Mouse (Mus musculus): ENCODE measurements around the gene Ufsp1. TPM values are rescaled to one million over a fixed set of nuclear protein-coding genes. Genes with fewer than 3 reads are reported as not detected.
"Not testable (repeated sequence)": the region's sequence is repeated elsewhere in the genome, so short reads cannot be mapped to it uniquely, and the experiment has no call there.

The Ufsp1 gene
- 10.6 and 12.2 TPM in 2 replicates for polyA plus RNA-seq (2016; fragmentation: Nextera tagmentation; extraction: Ambion mirVana)

DNA sequence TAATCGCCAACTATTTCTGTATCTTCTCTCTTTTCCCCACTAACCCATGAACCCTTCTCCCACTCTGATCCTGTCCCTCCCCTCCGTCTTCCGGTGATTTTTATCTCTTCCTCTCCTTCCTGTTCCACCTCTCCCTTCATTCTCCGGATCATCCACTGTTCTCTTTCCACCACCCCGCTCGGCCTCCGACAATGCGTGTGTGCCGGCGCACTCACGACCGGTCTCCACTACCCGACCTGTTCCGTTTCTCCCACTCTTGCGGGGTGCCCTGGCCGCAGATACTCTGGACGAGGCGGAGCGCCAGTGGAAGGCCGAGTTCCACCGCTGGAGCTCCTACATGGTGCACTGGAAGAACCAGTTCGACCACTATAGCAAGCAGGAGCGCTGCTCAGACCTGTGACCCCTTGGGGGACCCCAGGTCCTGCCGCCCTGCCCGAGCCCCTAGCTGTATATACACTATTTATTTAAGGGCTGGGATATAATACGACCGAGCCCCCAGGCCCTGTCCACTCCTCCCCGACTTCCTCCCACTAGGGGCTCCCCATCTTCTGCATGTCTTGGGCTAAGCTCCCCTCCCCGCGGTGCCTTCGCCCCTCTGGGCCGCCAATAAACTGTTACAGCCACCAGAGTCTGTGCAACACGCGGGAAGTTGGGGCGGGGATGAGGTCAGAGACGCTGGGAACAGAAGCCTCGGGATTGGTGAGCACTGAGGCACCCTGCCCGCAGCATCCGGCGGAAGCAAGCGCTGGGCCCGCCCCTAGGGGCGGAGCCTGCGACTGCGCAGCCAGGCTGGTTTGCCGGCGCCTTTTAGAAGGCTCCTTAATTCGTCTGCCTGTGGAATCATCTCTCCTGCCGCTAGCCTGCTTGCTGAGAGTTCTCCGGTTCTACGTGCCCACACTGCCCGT lies at the start of gene Ufsp1:
Gene Ufsp1 (plus strand): TSS at position 791 of the 905 bp plus-strand sequence.
- WGBS, result under 1% methylated on average over 52 of the region's 52 CpGs

GRCm38 (mm10) chr5:137263897-137264720 lies 30.3 kb upstream of the Ufsp1 start:
- DNase-seq (ENCODE audit: low spot score), result no peak
- Histone ChIP-seq H3K27ac (no peak overlapping the region), H3K4me3 (no peak overlapping the region), H3K36me3 (no peaks in the 10 kb centered on the region), H3K27me3 (ENCODE audit: insufficient read depth, poor library complexity, severe bottlenecking) (no peaks in the 10 kb centered on the region), H3K9me3 (no peaks in the 10 kb centered on the region), H3K4me1 (replicated peaks) (peaks cover 11% of the 10 kb centered on the region)
- 89% methylated on average over 14 of the region's 14 CpGs for WGBS

More for the DNA sequence above, at the start of gene Ufsp1:
- Histone ChIP-seq H3K27ac (peak within 1 kb of the TSS; percentile 94), H3K4me3 (peak within 1 kb of the TSS; percentile 73), H3K9me3 (no peaks in the 10 kb centered on the region), H3K27me3 (ENCODE audit: insufficient read depth, poor library complexity, severe bottlenecking) (peaks cover 42% of the 10 kb centered on the region), H3K36me3 (peaks cover 46% of the 10 kb centered on the region), H3K4me1 (replicated peaks) (peaks cover 54% of the 10 kb centered on the region)
- DNase-seq (ENCODE audit: low spot score), result peak; percentile 96

GRCm38 (mm10) chr5:137264787-137265186 lies 29.6 kb upstream of the Ufsp1 start:
- Histone ChIP-seq H3K4me1 (replicated peaks) (peaks cover 11% of the 10 kb centered on the region), H3K9me3 (no peaks in the 10 kb centered on the region), H3K27me3 (ENCODE audit: insufficient read depth, poor library complexity, severe bottlenecking) (no peaks in the 10 kb centered on the region), H3K27ac (no peak overlapping the region), H3K4me3 (no peak overlapping the region), H3K36me3 (no peaks in the 10 kb centered on the region)
- DNase-seq (ENCODE audit: low spot score), result no peak
- WGBS, result 91% methylated on average over 11 of the region's 11 CpGs

DNA sequence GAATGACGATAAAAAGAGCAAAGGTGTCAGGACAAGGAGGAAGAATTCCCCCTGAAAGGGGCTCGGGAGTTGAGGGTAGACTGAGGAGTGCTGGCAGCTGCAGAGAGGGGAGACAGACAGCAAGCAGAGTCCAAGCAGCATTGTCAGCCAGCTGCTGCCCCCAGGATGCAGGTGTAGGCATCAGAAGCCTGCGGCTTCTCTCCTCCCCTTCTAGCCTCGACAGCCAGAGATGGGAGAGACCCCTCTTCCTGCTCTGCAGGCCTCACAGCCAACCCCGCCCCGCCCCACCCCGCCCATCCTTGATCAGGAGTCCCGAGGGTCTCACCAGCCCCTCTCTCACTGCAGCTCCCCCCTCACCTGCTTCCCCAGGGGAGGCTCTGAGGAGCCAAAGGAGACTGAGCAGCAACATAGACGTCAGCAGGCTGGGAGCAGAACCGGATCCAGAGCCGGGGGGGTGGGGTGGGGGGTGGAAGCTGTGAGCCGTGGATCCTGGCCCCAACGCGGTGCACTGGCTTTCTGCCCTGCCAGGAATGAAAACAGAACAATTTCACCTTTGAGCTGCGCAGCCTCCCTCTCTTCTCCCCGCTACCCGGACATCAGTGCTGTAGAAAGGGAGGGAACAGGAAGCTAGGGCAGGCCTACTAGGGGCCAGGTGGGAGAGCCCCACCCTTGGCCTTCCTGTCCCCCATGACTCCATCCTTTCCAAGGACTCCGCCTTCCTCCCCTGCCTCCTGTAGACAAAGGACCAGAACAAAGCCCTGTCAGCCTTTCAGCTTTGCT lies 26.1 kb upstream of the Ufsp1 start:
- H3K27ac ChIP-seq, result peak overlapping the region; percentile 80
- H3K4me1 ChIP-seq (replicated peaks), result peaks cover 11% of the 10 kb centered on the region
- no peaks in the 10 kb centered on the region for H3K36me3 ChIP-seq
- 24% methylated on average over 18 of the region's 18 CpGs for WGBS
- H3K9me3 ChIP-seq, result peaks cover 6% of the 10 kb centered on the region
- peak overlapping the region; percentile 11 for H3K4me3 ChIP-seq
- DNase-seq (ENCODE audit: low spot score), result no peak
- H3K27me3 ChIP-seq (ENCODE audit: insufficient read depth, poor library complexity, severe bottlenecking), result no peaks in the 10 kb centered on the region

DNA sequence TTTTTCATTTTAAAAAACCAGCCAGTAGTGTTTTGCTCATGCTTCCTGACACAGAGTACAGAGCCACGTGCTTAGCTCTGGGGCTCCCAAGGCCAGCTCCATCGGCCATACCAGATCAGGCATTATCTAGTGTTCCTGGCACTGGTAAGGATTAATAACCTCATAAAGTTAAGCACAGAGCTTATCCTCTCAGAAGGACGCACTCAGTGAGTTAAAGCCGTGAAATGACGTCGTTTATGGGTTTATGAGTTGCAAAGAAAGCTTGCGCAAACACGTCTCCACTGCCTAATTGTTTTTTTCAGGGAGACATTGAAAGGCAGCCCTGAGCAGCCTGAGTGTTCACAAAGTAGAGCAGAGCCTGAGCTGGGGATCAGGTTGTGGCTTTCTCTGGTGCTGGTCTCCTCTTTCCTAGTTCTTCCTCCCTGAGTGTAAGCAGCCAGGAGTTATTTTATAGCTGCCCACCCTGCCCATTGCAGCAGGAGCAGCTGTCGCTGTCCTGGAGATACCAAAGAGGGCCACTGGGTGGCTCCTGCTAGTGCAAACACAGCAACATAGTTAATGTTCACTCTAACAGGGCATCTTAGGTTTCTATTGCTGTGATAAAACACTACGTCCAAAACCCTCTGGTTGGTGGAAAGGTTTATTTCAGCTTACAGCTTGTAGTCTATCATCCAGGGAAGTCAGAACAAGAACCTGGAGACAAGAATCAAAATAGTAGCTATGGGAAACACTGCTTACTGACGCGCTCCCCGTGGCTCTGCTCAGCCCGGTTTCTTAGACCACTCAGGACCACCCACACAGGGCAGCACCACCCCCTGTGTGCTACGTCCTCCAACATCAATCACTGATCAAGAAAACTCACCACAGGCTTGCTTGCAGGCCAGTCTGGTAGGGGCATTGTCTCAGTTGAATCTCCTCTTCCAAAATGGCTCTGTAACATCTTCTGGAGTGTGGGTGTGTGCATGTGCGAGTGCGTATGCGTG lies 16.8 kb upstream of the Ufsp1 start:
- DNase-seq (ENCODE audit: low spot score), result peak; percentile 40
- Histone ChIP-seq H3K27ac (no peak overlapping the region), H3K9me3 (peaks cover 12% of the 10 kb centered on the region), H3K36me3 (no peaks in the 10 kb centered on the region), H3K4me3 (no peak overlapping the region), H3K27me3 (ENCODE audit: insufficient read depth, poor library complexity, severe bottlenecking) (no peaks in the 10 kb centered on the region), H3K4me1 (replicated peaks) (peaks cover 7% of the 10 kb centered on the region; the same call in 1 of the 2 replicates)
- 65% methylated on average over 18 of the region's 18 CpGs for whole genome bisulfite sequencing

GRCm38 (mm10) chr5:137284411-137284810 lies 10.0 kb upstream of the Ufsp1 start:
- H3K9me3 ChIP-seq; H3K36me3 ChIP-seq; DNase-seq (ENCODE audit: low spot score); H3K27ac ChIP-seq; H3K4me3 ChIP-seq: not testable (repeated sequence)
- peaks cover 26% of the 10 kb centered on the region for H3K27me3 ChIP-seq (ENCODE audit: insufficient read depth, poor library complexity, severe bottlenecking)
- 80% methylated on average over 6 of the region's 6 CpGs for whole genome bisulfite sequencing
- peaks cover 31% of the 10 kb centered on the region for H3K4me1 ChIP-seq (replicated peaks)

DNA sequence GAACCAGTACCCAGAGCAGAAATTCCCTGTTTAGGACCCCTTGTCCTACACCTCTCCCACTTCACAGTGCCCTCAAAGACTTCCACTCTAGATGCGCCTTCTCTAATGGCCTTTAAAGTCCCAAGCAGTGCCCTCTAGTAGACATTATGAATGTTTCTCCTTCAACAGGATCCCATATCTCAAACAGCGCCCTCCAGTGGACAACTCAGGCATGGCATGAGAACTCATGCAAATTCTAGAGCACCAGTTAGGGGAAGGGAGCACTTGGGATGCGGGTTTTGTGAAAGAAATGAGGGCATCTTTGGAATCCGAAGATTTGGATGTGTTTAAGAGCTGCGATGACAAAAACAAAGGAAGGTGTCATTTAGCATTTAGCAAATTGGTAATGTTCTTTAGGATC lies 9.4 kb upstream of the Ufsp1 start:
- Histone ChIP-seq H3K4me3 (no peak overlapping the region), H3K27me3 (ENCODE audit: insufficient read depth, poor library complexity, severe bottlenecking) (peaks cover 32% of the 10 kb centered on the region), H3K27ac (no peak overlapping the region), H3K36me3 (no peaks in the 10 kb centered on the region), H3K4me1 (replicated peaks) (peaks cover 35% of the 10 kb centered on the region), H3K9me3 (no peaks in the 10 kb centered on the region)
- DNase-seq (ENCODE audit: low spot score), result peak; percentile 31
- 68% methylated on average over 5 of the region's 5 CpGs for WGBS

GRCm38 (mm10) chr5:137285986-137286385 lies 8.4 kb upstream of the Ufsp1 start:
- Histone ChIP-seq H3K9me3 (no peaks in the 10 kb centered on the region), H3K4me1 (replicated peaks) (peaks cover 41% of the 10 kb centered on the region), H3K27ac (no peak overlapping the region), H3K4me3 (no peak overlapping the region), H3K27me3 (ENCODE audit: insufficient read depth, poor library complexity, severe bottlenecking) (peaks cover 42% of the 10 kb centered on the region), H3K36me3 (no peaks in the 10 kb centered on the region)
- 57% methylated on average over 7 of the region's 7 CpGs for WGBS
- DNase-seq (ENCODE audit: low spot score), result no peak

DNA sequence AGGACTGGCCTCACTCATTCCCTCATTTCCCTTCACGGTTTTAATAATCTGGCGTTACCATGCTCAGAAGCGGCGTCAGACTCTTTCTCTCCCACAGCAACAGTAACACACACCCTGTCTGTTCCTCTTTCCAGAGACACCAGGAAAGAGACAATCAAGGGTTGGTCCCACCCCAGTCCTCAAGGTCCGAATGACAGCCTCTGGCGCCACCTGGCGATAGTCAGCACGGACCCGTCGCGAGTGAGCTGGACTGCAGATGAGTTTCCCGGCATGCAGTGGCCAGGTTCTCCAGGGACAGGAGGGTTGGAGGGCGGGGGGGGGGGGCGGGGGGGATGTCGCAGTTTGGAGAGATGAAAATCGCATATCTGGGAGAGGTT lies 7.8 kb upstream of the Ufsp1 start:
- WGBS, result 1% methylated on average over 16 of the region's 16 CpGs
- H3K27ac ChIP-seq, result peak overlapping the region; percentile 83
- H3K9me3 ChIP-seq, result no peaks in the 10 kb centered on the region
- H3K36me3 ChIP-seq, result no peaks in the 10 kb centered on the region
- H3K27me3 ChIP-seq (ENCODE audit: insufficient read depth, poor library complexity, severe bottlenecking), result peaks cover 48% of the 10 kb centered on the region
- H3K4me1 ChIP-seq (replicated peaks), result peaks cover 43% of the 10 kb centered on the region
- H3K4me3 ChIP-seq, result peak overlapping the region; percentile 62
- peak; percentile 92 for DNase-seq (ENCODE audit: low spot score)

GRCm38 (mm10) chr5:137287032-137287952 lies 7.1 kb upstream of the Ufsp1 start, which contains the start of gene Ache:
Gene Ache (plus strand): TSS chr5:137287519.
- Histone ChIP-seq H3K4me3 (peak within 1 kb of the TSS; percentile 62), H3K4me1 (replicated peaks) (peaks cover 43% of the 10 kb centered on the region), H3K27me3 (ENCODE audit: insufficient read depth, poor library complexity, severe bottlenecking) (peaks cover 55% of the 10 kb centered on the region), H3K36me3 (no peaks in the 10 kb centered on the region), H3K9me3 (no peaks in the 10 kb centered on the region), H3K27ac (peak within 1 kb of the TSS; percentile 83)
- peak; percentile 70 for DNase-seq (ENCODE audit: low spot score)
- 1% methylated on average over 40 of the region's 40 CpGs for WGBS

Data from hindbrain, embryonic 10.5 days (tissue).